Mouse (Mus musculus) heart, adult 2 months (tissue): Measurements from ENCODE around the gene Uxs1.

ENCODE experiments used
- CTCF ChIP-seq: fragments of 200-600 bp; IDR thresholded peaks from 2 replicates; pipeline ENCODE4 v1.8.1; 2022; ENCODE audit warnings: antibody characterized with exemption, mild to moderate bottlenecking, moderate library complexity
- EP300 ChIP-seq: fragments of 200-500 bp; IDR thresholded peaks from 2 replicates; pipeline ENCODE4 v1.6.1; 2011; ENCODE audit warnings: low read depth, low read length, control low read depth; ENCODE audit not compliant: insufficient read depth

GRCm38 (mm10) chr1:43827763-43828194, at the start of gene Uxs1:
- TF ChIP-seq CTCF, result no peak
- no peak for TF ChIP-seq EP300
